Mouse (Mus musculus): Measurements from ENCODE around the gene Olfr1112.
"Not testable (repeated sequence)": the region's sequence is repeated elsewhere in the genome, so short reads cannot be mapped to it uniquely, and the experiment has no call there.

Olfr1112 gene

DNA sequence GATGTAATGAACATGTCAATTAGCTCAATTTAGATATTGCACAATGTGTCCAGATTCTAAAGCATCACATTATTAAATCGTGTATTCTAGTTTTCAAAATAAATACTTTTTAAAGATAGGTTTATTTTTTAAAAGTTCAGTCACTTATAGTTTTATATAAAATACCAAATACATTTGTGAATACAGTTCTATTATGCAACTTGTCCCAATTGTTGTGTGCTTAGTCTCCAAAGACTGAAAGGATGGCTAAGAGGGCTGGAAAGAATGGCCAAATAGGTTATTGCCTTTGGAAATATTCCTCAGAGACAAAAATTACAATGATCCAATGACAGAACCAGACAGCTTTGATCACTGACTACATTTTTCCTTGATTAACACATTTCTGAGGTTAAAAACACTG is at the start of gene Olfr1112:
Gene Olfr1112 (plus strand): TSS at position 301 of the 400 bp plus-strand sequence.
- no peak for DNase-seq (ENCODE audit: low read depth)

DNA sequence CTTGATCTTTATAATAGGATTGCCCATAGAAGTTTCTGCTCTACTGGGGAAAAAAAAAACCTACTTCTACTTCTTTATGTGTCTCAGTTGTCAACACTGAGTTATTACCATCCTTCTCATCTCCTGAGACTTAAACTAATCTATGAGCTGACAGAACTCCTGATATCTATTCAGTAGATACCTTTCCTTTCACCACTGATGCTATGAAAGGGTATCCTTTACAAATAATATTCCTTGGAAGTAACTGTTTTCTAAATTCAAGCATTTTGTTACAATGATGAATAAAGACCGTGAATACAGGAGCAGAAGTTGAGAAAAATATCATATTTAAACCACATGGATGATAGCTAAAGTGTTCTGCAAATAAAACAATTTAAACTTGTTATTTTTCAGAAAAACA is 47.4 kb upstream of the Olfr1112 start, which contains the start of gene Olfr1110:
Gene Olfr1110 (minus strand): TSS at position 101 of the 400 bp plus-strand sequence.
- no peak for DNase-seq (ENCODE audit: low read depth)

DNA sequence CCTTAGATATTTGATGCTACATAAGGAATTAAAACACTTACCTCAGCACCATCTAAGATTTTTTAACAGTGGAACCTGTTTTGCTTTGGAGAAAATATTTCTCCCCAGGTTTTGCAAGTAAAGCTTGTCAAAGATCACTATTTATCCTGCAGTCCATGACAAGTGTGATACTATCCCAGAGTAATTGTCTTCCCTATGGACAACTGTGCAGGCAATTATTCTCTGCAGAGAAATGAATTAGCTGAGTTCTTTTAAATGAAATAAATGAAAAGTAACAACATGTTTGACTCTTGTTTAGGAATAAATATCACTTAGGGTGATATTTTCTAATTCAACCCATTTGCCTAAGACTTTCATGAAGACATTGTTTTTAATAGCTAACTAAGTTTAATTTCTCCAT is 35.1 kb upstream of the Olfr1112 start, which contains the start of gene Olfr1111:
Gene Olfr1111 (minus strand): TSS at position 101 of the 400 bp plus-strand sequence.
- DNase-seq (ENCODE audit: low read depth) = no peak

DNA sequence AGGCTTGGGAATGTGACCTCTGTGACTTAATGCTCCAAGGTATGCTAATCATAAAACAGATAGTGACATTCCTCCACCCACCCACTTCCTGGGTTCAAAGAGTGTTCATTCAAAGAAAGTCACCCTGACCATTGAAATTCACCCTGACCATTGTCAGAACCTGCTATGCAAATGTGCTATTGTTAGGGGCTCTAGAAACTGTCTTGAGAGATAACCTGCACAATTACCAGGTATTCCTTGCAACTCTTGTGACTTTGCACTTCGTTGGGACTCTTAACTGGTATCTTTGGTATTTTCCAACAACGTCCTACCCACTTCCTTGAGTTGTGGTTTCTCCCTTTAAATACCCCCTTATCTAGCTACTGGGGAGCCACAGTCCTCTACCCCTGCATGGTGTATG is 19.9 kb upstream of the Olfr1112 start:
- DNase-seq (ENCODE audit: low read depth) = not testable (repeated sequence)

DNA sequence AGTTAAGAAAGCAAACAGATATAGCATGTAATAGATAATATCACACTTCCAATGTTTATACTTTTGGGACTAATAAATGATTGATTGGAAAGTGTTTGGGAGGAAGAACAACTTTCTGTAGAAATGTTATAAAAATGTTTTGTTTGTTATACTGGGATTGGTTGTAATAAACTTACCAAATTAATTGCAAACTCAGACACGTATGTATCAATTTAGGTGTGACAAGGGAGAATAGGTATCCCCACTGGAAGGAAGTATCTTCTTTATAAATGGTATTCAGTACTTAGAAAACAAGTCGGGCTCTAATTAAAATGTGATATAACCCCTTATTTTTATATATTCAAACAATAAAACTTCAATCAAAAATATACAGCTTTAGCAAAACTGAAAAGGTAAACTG is 21.1 kb downstream of the Olfr1112 start, which contains the start of gene Olfr1113:
Gene Olfr1113 (plus strand): TSS at position 301 of the 400 bp plus-strand sequence.
- no peak for DNase-seq (ENCODE audit: low read depth)

Data from c-Kit-positive CD71-negative TER-119-negative erythroid progenitor cells, embryonic 14.5 days (primary cell).